Mouse (Mus musculus): Measurements from ENCODE around the gene Tm4sf5. TPM values are rescaled to one million over a fixed set of nuclear protein-coding genes. Genes with fewer than 3 reads are reported as not detected.
"Not testable (repeated sequence)": the region's sequence is repeated elsewhere in the genome, so short reads cannot be mapped to it uniquely, and the experiment has no call there.

Tm4sf5 gene
- total and polyA plus RNA-seq, 3 experiments: 5.5 to 24.5 (median 11.7) TPM

DNA sequence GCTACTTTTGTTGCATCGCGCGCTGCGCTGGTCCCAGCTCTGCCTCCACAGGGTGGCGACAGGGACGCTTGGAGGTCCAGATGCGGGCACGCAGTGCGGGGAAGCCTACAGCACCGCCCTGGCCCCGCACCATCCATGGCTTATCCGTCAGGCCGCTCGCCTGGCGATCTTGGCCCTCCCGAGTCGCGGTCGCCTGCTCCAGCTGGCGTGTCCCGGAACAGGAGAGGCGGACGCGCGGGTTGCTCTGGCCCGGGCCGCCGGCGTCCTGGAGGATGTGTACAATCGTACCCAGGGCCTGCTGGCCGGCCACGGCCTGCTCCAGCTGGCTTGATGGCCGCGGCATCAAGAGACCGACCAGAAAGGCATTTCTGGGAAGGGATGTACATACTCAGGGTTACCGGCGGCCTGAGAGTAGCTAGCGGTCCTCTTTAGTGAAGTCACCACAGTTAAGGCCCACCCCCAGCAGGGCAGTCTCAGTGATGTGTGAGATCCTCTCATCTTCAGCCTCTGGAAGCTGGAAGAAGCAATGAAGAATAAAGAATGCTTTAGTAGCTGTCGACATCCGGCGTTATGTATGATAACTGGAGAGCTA lies 15.2 kb downstream of the Tm4sf5 start:
- Histone ChIP-seq H3K79me2 (replicated peaks; ENCODE audit: control insufficient read depth, extremely low read depth, insufficient read depth, poor library complexity, severe bottlenecking) (peaks cover under 1% of the 10 kb centered on the region; the same call in 1 of the 2 replicates), H3K4me3 (replicated peaks in 1 of 3; ENCODE audit: low read depth in 2 of 3, low read length in 2 of 3, poor library complexity in 1 of 3) (no peak overlapping the region), H3K36me3 (replicated peaks in 1 of 2; ENCODE audit: control insufficient read depth in 1 of 2, insufficient read depth in 1 of 2, low read length in 1 of 2) (no peaks in the 10 kb centered on the region), H3K9ac (ENCODE audit: insufficient read depth, low read depth) (no peak overlapping the region), H3K27me3 (replicated peaks) (no peaks in the 10 kb centered on the region), H3K4me1 (ENCODE audit: control insufficient read depth in 1 of 2, insufficient read depth in 2 of 2) (peaks cover 0 to 9% of the 10 kb centered on the region in 2 experiments; a peak in 1 of 4 replicates), H3K27ac (ENCODE audit: insufficient read depth, low read depth) (no peak overlapping the region), H3K9me3 (replicated peaks; ENCODE audit: low read length) (no peaks in the 10 kb centered on the region), H3K4me2 (ENCODE audit: insufficient read depth, low read depth, poor library complexity, severe bottlenecking) (no peak overlapping the region)
- no peak for DNase-seq (ENCODE audit: extremely low read depth)
- TF ChIP-seq ETS1 (conservative IDR thresholded peaks at IDR 0.05; ENCODE audit: low read depth, low read length): no peak
- TF ChIP-seq TCF12 (IDR thresholded peaks at IDR 0.05; ENCODE audit: low read depth, low read length): no peak
- TF ChIP-seq JUND (conservative IDR thresholded peaks at IDR 0.05; ENCODE audit: low read depth, low read length): no peak
- no peak for TF ChIP-seq CHD2 (IDR thresholded peaks at IDR 0.05; ENCODE audit: low read length)
- TF ChIP-seq ZMIZ1 (IDR thresholded peaks at IDR 0.05; ENCODE audit: low read depth, low read length): no peak
- no peak for TF ChIP-seq PAX5 (IDR thresholded peaks at IDR 0.05; ENCODE audit: low read length)
- TF ChIP-seq BHLHE40 (IDR thresholded peaks at IDR 0.05; ENCODE audit: low read depth, low read length): no peak
- in situ Hi-C loops (cut with MboI; ENCODE audit: low pct_ligation_motif_present, low pct_unique_long_range_greater_than_20kb, low sequenced_read_pairs): no loop called here
- dilution Hi-C loops (cut with MboI; ENCODE audit: extremely low pct_ligation_motif_present, extremely low pct_unique_long_range_greater_than_20kb, low sequenced_read_pairs): no loop called here

- Histone ChIP-seq H3K79me2 (replicated peaks; ENCODE audit: control insufficient read depth, extremely low read depth, insufficient read depth, poor library complexity, severe bottlenecking) (peaks cover 12% of the 10 kb centered on the region), H3K36me3 (replicated peaks in 1 of 2; ENCODE audit: control insufficient read depth in 1 of 2, insufficient read depth in 1 of 2, low read length in 1 of 2) (peaks cover 21 to 26% of the 10 kb centered on the region in 2 experiments), H3K4me1 (ENCODE audit: control insufficient read depth in 1 of 2, insufficient read depth in 2 of 2) (peaks cover 13 to 33% of the 10 kb centered on the region in 2 experiments)
- in situ Hi-C loops (cut with MboI; ENCODE audit: low pct_ligation_motif_present, low pct_unique_long_range_greater_than_20kb, low sequenced_read_pairs); H3K4me3 ChIP-seq (replicated peaks in 1 of 3; ENCODE audit: low read depth in 2 of 3, low read length in 2 of 3, poor library complexity in 1 of 3); H3K27ac ChIP-seq (ENCODE audit: insufficient read depth, low read depth); dilution Hi-C loops (cut with MboI; ENCODE audit: extremely low pct_ligation_motif_present, extremely low pct_unique_long_range_greater_than_20kb, low sequenced_read_pairs); H3K4me2 ChIP-seq (ENCODE audit: insufficient read depth, low read depth, poor library complexity, severe bottlenecking); H3K9me3 ChIP-seq (replicated peaks; ENCODE audit: low read length); H3K9ac ChIP-seq (ENCODE audit: insufficient read depth, low read depth); H3K27me3 ChIP-seq (replicated peaks); DNase-seq (ENCODE audit: extremely low read depth): not testable (repeated sequence)
- TF ChIP-seq ZNF384 (IDR thresholded peaks at IDR 0.05; ENCODE audit: low read depth, low read length) (peak; percentile 81), CTCF (conservative IDR thresholded peaks at IDR 0.05 in 1 of 2, IDR thresholded peaks at IDR 0.05 in 1 of 2; ENCODE audit: low read depth in 2 of 2, low read length in 2 of 2) (peak in 1 of 2 experiments; percentile 4; a peak in 1 of 4 replicates)
These were observed 18.4 kb downstream of the Tm4sf5 start for GRCm38 (mm10) chr11:70523306-70523989.

GRCm38 (mm10) chr11:70524782-70525181 lies 19.7 kb downstream of the Tm4sf5 start:
- dilution Hi-C loops (cut with MboI; ENCODE audit: extremely low pct_ligation_motif_present, extremely low pct_unique_long_range_greater_than_20kb, low sequenced_read_pairs) (no loop called here), in situ Hi-C loops (cut with MboI; ENCODE audit: low pct_ligation_motif_present, low pct_unique_long_range_greater_than_20kb, low sequenced_read_pairs) (loop anchor here (5.0 kb wide), 1 partner anchor 38 kb away; the partner anchor contains the start of gene Mink1)
- H3K79me2 ChIP-seq (replicated peaks; ENCODE audit: control insufficient read depth, extremely low read depth, insufficient read depth, poor library complexity, severe bottlenecking): peaks cover 12% of the 10 kb centered on the region
- peaks cover 24 to 38% of the 10 kb centered on the region in 2 experiments for H3K36me3 ChIP-seq (replicated peaks in 1 of 2; ENCODE audit: control insufficient read depth in 1 of 2, insufficient read depth in 1 of 2, low read length in 1 of 2)
- TF ChIP-seq PAX5 (IDR thresholded peaks at IDR 0.05; ENCODE audit: low read length) (no peak), MAZ (IDR thresholded peaks at IDR 0.05; ENCODE audit: low read depth, low read length) (no peak), MXI1 (IDR thresholded peaks at IDR 0.05; ENCODE audit: low read depth, low read length) (no peak), JUND (conservative IDR thresholded peaks at IDR 0.05; ENCODE audit: low read depth, low read length) (no peak), UBTF (IDR thresholded peaks at IDR 0.05; ENCODE audit: low read depth, low read length) (no peak), SMC3 (IDR thresholded peaks at IDR 0.05; ENCODE audit: low read depth, low read length) (no peak), MAX (IDR thresholded peaks at IDR 0.05; ENCODE audit: low read length) (no peak), JUN (IDR thresholded peaks at IDR 0.05; ENCODE audit: insufficient read depth, low read depth, low read length) (no peak), POLR2A (IDR thresholded peaks at IDR 0.05; ENCODE audit: low read depth, low read length) (no peak), RAD21 (IDR thresholded peaks at IDR 0.05; ENCODE audit: low read depth, low read length) (no peak), NRF1 (IDR thresholded peaks at IDR 0.05; ENCODE audit: low read depth, low read length) (no peak), MAFK (IDR thresholded peaks at IDR 0.05; ENCODE audit: insufficient replicate concordance, low read length) (no peak), MYC (IDR thresholded peaks at IDR 0.05; ENCODE audit: low read depth, low read length) (no peak), TCF12 (IDR thresholded peaks at IDR 0.05; ENCODE audit: low read depth, low read length) (no peak)
- H3K27me3 ChIP-seq (replicated peaks): no peaks in the 10 kb centered on the region
- H3K27ac ChIP-seq (ENCODE audit: insufficient read depth, low read depth): no peak overlapping the region
- DNase-seq (ENCODE audit: extremely low read depth): no peak
- peak overlapping the region; percentile 45 to 78 (median 76) for H3K4me3 ChIP-seq (replicated peaks in 1 of 3; ENCODE audit: low read depth in 2 of 3, low read length in 2 of 3, poor library complexity in 1 of 3)
- no peaks in the 10 kb centered on the region for H3K9me3 ChIP-seq (replicated peaks; ENCODE audit: low read length)
- H3K4me2 ChIP-seq (ENCODE audit: insufficient read depth, low read depth, poor library complexity, severe bottlenecking): peak overlapping the region; percentile 96
- peak overlapping the region; percentile 77 for H3K9ac ChIP-seq (ENCODE audit: insufficient read depth, low read depth)
- H3K4me1 ChIP-seq (ENCODE audit: control insufficient read depth in 1 of 2, insufficient read depth in 2 of 2): peaks cover 13 to 39% of the 10 kb centered on the region in 2 experiments
